Mouse (Mus musculus) lung, adult 2 months (tissue): ENCODE results near the gene Tmtc2.

Source experiments
- CTCF ChIP-seq: fragments of 200-500 bp; IDR thresholded peaks from 2 replicates; pipeline ENCODE4 v1.5.1; 2011; ENCODE audit warnings: mild to moderate bottlenecking, low read length, control low read depth; ENCODE audit not compliant: insufficient read depth
- POLR2A ChIP-seq: fragments of 200-500 bp; IDR thresholded peaks from 2 replicates; pipeline ENCODE4 v1.6.1; 2011; ENCODE audit warnings: low read depth, mild to moderate bottlenecking, control low read depth, low read length, borderline replicate concordance; ENCODE audit errors: extremely low read depth

- TF ChIP-seq POLR2A (no peak), CTCF (no peak)
Measured at GRCm38 (mm10) chr10:105381705-105382104, 192.5 kb downstream of the Tmtc2 start.
